Mouse (Mus musculus): ENCODE results near the gene Cln6.
A peak's percentile ranks its signal among the peaks of the same experiment; 100 is the strongest.
"Not testable (repeated sequence)": the region's sequence is repeated elsewhere in the genome, so short reads cannot be mapped to it uniquely, and the experiment has no call there.

Cln6 gene

GRCm38 (mm10) chr9:62829877-62830276, 8.7 kb upstream of the Cln6 start:
- DNase-seq (ENCODE audit: low spot score), result no peak

GRCm38 (mm10) chr9:62834906-62835305, 3.7 kb upstream of the Cln6 start:
- DNase-seq (ENCODE audit: low spot score), result no peak

- no peak for DNase-seq (ENCODE audit: low spot score)
These were observed 2.7 kb upstream of the Cln6 start for GRCm38 (mm10) chr9:62835705-62836446.

- DNase-seq (ENCODE audit: low spot score), result no peak
These were observed 974 bp upstream of the Cln6 start for GRCm38 (mm10) chr9:62837611-62838010.

GRCm38 (mm10) chr9:62838146-62838505, 459 bp upstream of the Cln6 start:
- DNase-seq (ENCODE audit: low spot score), result no peak

DNA sequence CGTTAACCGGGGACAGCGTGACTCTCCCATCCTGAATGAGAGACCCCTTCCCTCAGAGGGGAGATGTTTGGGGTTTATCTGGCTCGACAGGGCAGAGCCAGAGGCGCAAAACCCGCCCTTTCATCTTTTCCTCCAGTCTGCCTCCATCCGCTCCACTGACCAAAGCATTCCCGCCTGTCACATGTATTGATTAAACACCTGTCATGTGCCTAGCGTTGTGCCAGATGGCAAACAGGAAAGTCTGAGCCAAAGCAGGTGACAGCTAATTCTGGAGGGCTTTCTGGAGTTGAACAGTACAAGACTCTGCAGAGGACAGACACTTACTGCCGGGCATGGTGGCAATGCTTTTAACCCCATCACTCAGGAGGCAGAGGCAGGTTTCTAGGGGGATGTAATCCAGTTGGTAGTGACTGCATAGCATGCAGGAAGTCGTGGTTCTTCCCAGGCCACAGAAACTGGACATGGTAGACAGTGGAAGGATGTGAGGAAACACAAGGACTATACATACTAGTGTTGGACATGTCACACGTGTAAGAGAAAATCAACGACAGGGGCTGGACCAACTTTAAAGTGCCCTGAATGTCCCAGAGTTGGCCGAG, 686 bp downstream of the Cln6 start:
- peak; percentile 75 for DNase-seq (ENCODE audit: low spot score)

- DNase-seq (ENCODE audit: low spot score), result no peak
These were observed 4.9 kb downstream of the Cln6 start for GRCm38 (mm10) chr9:62843356-62844024.

DNA sequence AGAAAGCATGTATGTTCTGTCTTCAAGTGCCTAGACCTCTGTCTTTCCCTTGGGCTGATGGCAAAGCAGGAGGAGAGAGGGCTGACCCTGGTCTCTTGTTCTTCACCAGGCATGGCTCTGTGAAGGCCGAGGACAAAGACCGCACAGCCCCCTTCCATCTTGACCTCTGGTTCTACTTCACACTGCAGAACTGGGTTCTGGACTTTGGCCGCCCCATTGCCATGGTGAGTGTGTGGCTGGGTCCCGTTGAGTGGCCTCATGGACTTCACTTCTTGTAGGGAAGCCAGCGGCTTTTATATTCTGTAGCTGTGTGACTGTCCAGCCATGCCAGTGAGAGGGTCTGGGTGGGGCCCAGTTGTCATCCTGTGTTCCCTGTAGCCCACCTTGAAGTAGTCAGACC, 5.9 kb downstream of the Cln6 start:
- DNase-seq (ENCODE audit: low spot score), result no peak

DNA sequence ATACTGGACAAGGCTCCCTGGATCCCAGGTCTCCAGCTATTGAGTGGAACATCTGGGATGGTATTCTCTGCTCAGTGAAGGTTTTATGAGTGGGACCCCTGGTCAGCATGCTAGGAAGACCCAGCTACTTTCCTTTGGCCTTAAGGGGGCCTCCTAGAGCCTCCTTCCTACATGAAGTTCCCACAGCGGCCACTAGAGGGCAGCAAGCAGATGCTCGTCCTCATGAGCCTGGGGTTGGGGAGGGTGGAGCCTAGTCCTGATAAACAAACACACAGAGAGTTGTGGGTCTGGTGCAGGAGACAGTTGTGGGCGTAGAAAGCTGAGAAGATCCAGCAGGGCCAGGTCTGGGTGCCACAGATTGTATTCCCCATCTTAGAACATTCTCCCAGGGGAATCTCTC, 9.1 kb downstream of the Cln6 start:
- DNase-seq (ENCODE audit: low spot score), result peak; percentile 92

GRCm38 (mm10) chr9:62848641-62849040, 10.1 kb downstream of the Cln6 start:
- DNase-seq (ENCODE audit: low spot score), result no peak

DNA sequence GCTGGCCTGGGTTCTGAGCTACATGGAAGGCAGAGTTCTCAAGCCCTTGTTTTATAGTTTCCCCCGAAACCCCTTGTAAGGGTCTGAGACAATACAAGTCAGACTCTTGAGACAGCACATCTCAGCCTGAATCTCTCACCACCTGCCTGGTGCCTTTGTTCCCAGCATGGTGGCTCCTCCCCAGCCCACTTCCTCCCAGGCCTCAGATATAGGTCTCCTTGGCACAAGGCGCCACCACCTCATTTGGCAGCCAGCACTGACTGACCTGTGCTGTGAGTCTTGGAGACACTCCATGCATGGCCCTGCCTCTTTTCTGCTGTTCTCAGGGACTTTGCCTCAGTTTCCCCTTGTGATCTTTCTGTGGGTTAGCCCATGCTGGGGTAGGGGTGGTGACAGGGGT, 13.0 kb downstream of the Cln6 start:
- DNase-seq (ENCODE audit: low spot score), result no peak

GRCm38 (mm10) chr9:62854483-62854882, 15.9 kb downstream of the Cln6 start:
- DNase-seq (ENCODE audit: low spot score), result no peak

DNA sequence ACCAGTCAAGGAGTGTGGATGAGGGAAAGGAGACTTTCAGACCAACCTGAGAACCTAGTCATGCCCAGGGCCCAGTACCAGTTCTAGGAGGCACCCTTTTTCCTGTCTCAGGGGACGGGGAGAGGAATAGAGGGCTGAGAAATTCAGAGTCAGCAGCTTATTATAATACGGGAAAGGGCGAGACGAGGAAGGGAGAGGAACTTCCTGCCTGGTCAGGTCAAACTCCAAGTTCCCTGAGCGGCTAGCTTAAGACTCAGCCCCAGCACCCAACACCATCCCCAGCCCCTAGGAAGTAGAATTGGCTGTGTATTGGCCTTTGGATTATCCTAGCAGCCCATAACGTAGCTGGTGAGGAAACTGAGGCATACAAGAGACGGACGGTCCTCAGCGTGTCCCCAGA, 18.6 kb downstream of the Cln6 start:
- no peak for DNase-seq (ENCODE audit: low spot score)

DNA sequence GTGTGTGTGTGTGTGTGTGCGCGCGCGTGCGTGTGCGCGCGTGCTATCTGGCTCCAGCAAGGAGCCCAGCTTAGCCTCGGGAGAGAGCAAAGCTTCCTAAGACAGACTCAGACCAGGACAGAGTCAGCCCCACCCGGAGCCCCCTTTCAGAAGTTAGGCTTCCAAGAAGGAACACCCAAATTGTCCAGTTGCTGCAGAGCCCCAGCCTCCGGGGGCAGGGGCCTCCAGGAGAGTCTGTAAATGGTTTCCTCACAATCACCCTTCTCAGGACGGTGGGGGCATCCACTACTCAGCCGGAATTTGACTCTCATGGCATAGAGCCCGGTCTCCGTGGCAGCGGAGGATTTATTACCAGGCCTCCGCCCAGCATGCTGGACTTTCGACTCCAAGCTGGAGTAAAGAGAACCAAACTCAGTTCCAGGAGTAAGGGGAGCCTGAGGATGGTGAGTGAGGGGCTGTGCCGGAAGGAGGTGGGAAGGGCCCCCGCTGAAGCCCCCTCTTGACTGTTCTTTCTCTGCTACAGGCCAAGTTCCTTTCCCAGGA, 19.2 kb downstream of the Cln6 start, which contains the start of gene Calml4:
Calml4 (plus strand) TSS at position 362 of the 543 bp plus-strand sequence.
- DNase-seq (ENCODE audit: low spot score), result peak; percentile 69

DNA sequence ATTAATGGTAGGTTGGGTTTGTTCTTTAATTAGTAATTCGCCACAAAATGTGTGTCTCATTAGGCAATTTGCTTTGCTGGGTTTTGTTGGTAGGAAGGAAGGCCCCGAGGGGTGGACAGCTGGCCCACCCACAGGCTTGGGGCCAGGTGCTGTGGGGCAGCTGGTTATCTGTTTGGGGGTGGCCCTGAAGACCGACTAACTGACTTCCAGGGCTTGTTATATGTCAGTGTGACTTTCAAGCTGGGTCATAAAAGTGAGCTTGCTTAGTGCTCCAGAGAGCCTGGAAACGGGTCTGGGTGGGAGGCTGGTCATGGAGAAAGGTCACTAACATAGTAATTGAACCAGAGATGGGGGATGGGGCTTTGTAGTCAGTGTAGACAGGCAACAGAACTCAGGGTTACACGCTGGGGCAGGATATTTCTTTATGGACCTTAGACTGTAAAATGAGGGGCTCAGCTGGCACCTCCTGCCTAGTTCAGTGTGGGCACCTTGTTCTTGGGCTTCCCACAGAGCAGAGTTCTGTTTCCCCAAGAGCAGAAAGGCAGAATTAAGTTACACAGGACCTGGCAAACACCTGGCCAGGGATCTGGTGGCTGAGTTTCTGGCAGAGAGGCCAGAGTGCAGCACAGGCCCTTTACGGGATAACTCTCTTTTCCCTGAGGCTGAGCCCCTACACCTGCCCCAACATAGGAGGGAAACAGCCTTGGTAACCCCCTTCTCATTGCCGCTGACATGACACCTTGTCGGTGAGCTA, 19.9 kb downstream of the Cln6 start:
- peak; percentile 35 for DNase-seq (ENCODE audit: low spot score)

- not testable (repeated sequence) for DNase-seq (ENCODE audit: low spot score)
These were observed 21.5 kb downstream of the Cln6 start for GRCm38 (mm10) chr9:62860102-62860501.

DNA sequence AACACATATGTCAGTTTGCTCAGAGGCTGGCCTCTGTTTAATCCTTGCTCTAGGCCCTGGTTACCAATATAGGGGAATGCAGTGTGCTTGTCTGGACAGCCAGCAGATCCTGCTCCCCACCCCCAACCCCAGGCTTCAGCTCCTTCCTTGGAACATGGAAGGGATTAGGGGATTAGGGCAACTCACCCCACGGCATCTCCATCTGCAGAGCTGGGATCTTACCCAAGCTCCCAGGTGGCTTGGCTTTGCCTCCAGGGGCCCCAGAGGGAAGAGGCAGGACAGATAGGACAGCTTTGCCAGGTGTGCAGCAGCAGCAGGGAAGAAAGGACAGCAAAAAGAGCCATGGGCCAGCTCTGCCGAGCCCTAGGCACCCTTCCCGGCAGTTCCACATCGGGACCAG, 22.3 kb downstream of the Cln6 start:
- DNase-seq (ENCODE audit: low spot score), result no peak

DNA sequence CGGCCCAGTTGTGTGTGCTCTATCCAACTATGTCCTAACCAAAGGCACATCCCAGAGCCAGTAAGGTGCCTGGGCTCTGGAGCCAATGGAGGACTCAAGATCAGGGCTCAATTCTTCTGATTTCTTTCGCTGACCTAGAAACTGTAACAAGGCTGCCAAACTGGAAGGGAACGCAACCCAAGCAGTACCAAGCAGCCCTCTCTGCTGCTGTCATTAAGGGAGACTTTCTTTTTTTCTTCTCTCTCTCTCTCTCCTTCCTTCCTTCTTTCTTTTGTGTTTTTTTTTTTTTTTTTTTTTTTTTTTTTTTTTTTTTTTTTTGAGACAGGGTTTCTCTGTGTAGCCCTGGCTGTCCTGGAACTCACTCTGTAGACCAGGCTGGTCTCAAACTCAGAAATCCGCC, 30.7 kb downstream of the Cln6 start:
- not testable (repeated sequence) for DNase-seq (ENCODE audit: low spot score)

DNA sequence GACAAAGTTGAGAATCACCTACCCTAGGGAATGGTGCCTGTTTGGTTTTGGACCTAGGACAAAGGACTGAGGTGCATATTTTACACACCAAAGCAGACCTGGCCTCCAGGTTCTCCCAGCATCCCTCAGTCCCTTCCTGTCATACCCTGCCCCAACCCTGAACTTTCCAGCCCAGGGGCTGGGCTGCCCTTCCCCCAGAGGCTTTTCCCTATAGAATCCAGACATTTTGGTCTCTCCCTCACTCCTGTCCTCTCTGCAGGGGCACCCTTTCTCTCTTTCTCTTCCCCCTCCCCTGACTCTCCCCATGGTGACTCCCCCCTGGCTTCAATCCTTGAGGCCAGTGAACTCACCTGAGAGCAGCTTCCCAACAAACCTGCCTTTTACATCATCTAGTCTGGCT, 32.1 kb downstream of the Cln6 start:
- no peak for DNase-seq (ENCODE audit: low spot score)

DNA sequence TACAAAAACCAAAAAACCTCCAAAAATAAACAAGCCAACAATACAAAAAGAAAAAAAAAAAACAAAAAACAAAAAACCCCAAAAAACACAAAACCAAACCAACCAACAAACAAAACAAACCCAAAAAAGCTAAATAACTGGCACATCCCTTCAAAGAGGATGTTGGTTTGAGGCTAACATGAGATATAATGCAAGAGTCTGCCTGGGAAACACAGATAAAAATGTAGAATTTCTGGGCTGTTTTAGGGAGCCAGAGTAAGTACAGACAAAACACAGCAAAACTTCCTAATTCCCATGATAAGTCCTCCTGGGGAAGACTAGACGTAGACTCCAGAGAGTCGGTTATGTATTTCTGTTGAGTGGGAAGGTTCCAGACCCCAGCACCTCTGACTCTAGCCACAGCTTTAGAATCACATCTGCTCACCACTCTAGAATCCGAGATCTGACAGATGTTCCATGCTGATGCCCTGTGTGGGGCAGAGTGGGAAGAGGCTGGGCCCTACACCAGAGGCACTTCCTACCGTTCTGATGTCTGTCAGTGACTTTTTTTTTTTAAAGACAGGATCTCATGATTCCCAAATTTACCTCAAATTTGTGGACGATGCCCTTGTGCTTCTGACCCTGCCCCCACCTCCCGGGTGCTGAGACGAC, 38.5 kb downstream of the Cln6 start:
- DNase-seq (ENCODE audit: low spot score), result no peak

GRCm38 (mm10) chr9:62877825-62878224, 39.2 kb downstream of the Cln6 start:
- DNase-seq (ENCODE audit: low spot score), result no peak

DNA sequence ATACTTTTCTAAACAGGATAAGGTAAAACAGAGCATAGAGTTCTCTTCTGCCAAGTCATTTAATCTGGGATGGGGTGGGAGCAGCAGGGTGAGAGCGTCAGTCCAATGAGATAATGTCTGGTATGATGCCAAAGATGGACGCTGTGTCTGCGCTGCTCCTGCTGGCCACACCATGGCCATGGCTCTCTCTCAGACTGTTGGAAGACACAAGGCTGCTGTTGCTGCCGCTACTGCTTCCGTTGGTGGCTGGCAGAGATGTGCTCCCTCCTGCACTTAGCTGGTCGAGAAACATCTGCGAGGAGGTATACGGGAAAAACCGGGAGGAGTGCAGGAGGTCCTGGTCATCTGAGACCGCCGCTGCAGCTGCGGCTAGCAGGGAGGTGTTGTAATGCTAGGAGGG, 43.3 kb downstream of the Cln6 start:
- no peak for DNase-seq (ENCODE audit: low spot score)
